In genomic region chr13:22040464-22041141, GRCm38 (mm10) we compare ENCODE assay signal across 8 mouse cellular contexts. TPM values are rescaled to one million over a fixed set of nuclear protein-coding genes. Genes with fewer than 3 reads are reported as not detected.
DNase-seq lines count a peak whose midpoint lies in the region; ATAC-seq lines count a peak whose summit lies in the region.

No protein-coding gene starts in this region.

- H3K4me2 ChIP-seq in lung, embryonic 16.5 days (ENCODE audit: low read depth, low read length): peak overlapping the region; percentile 86
- peak overlapping the region; percentile 65 for H3K4me2 ChIP-seq in hindbrain, embryonic 13.5 days
- H3K4me2 ChIP-seq in midbrain, embryonic 12.5 days (replicated peaks): peak overlapping the region; percentile 65

- WGBS in lung, embryonic 16.5 days: 0% methylated on average over 21 of the region's 24 CpGs
- WGBS in hindbrain, embryonic 13.5 days: under 1% methylated on average over 24 of the region's 24 CpGs
- WGBS in midbrain, embryonic 12.5 days: under 1% methylated on average over 24 of the region's 24 CpGs

- H3K9me3 ChIP-seq in lung, embryonic 16.5 days (ENCODE audit: control insufficient read depth, low read length): no peaks in the 10 kb centered on the region
- no peaks in the 10 kb centered on the region for H3K9me3 ChIP-seq in hindbrain, embryonic 13.5 days
- H3K9me3 ChIP-seq in midbrain, embryonic 12.5 days: no peaks in the 10 kb centered on the region

- H3K27ac ChIP-seq in lung, embryonic 16.5 days (ENCODE audit: low read length): peak overlapping the region; percentile 96
- H3K27ac ChIP-seq in hindbrain, embryonic 13.5 days: peak overlapping the region; percentile 85
- H3K27ac ChIP-seq in midbrain, embryonic 12.5 days (replicated peaks): peak overlapping the region; percentile 89

- peak; percentile 4; the same call in 1 of the 2 replicates for ATAC-seq in lung, embryonic 16.5 days (ENCODE audit: low read depth)
- ATAC-seq in common myeloid progenitor, adult 5-6 weeks (replicated peaks; ENCODE audit: low read depth, poor library complexity, severe bottlenecking): peak; percentile 11
- 0 out of 2 replicates have a peak, but pooled peaks have one; percentile 23 for ATAC-seq in hindbrain, embryonic 13.5 days (ENCODE audit: low FRiP score)
- ATAC-seq in midbrain, embryonic 12.5 days (ENCODE audit: low FRiP score, low read depth): peak; percentile 4; the same call in 1 of the 2 replicates

- no peaks in the 10 kb centered on the region for H3K27me3 ChIP-seq in lung, embryonic 16.5 days (ENCODE audit: control insufficient read depth, insufficient read depth, low read depth, low read length)
- H3K27me3 ChIP-seq in hindbrain, embryonic 13.5 days: no peaks in the 10 kb centered on the region
- no peaks in the 10 kb centered on the region for H3K27me3 ChIP-seq in midbrain, embryonic 12.5 days

- peak overlapping the region; percentile 56 for H3K4me3 ChIP-seq in lung, embryonic 16.5 days (ENCODE audit: low read length)
- peak overlapping the region; percentile 37 for H3K4me3 ChIP-seq in hindbrain, embryonic 13.5 days
- H3K4me3 ChIP-seq in midbrain, embryonic 12.5 days: peak overlapping the region; percentile 44

- H3K4me1 ChIP-seq in lung, embryonic 16.5 days (replicated peaks; ENCODE audit: control insufficient read depth, insufficient read depth, low read length): peaks cover 25% of the 10 kb centered on the region
- H3K4me1 ChIP-seq in hindbrain, embryonic 13.5 days (replicated peaks): peaks cover 29% of the 10 kb centered on the region
- H3K4me1 ChIP-seq in midbrain, embryonic 12.5 days: peaks cover 29% of the 10 kb centered on the region

- DNase-seq in lung, postnatal 25 days (ENCODE audit: low spot score): no peak
- DNase-seq in testis, postnatal 14 days (ENCODE audit: low spot score): no peak
- no peak for DNase-seq in kidney, adult 8-10 months
- no peak for DNase-seq in layer of hippocampus, postnatal 36 days

- H3K9ac ChIP-seq in lung, embryonic 16.5 days (ENCODE audit: low read length): peak overlapping the region; percentile 73
- H3K9ac ChIP-seq in hindbrain, embryonic 13.5 days: peak overlapping the region; percentile 60
- H3K9ac ChIP-seq in midbrain, embryonic 12.5 days (replicated peaks): peak overlapping the region; percentile 47

- H3K36me3 ChIP-seq in lung, embryonic 16.5 days (ENCODE audit: control insufficient read depth, insufficient read depth, low read length): no peaks in the 10 kb centered on the region
- H3K36me3 ChIP-seq in hindbrain, embryonic 13.5 days: no peaks in the 10 kb centered on the region
- H3K36me3 ChIP-seq in midbrain, embryonic 12.5 days: no peaks in the 10 kb centered on the region

RNA-seq across cellular contexts. Expression of gene Hist1h4i, which starts 0.6 kb away (rescaled TPM):
- polyA plus RNA-seq in lung, embryonic 16.5 days (2015; fragmentation: Nextera tagmentation; extraction: Ambion mirVana): 23.6 and 24.3 TPM in 2 replicates
- total RNA-seq in common myeloid progenitor, adult 5-6 weeks (2017): 106 and 144 TPM in 2 replicates
- 12.2 and 12.9 TPM in 2 replicates for polyA plus RNA-seq in hindbrain, embryonic 13.5 days (2015; fragmentation: Nextera tagmentation; extraction: Ambion mirVana)
- 34.4 and 38.6 TPM in 2 replicates for polyA plus RNA-seq in midbrain, embryonic 12.5 days (2016; fragmentation: Nextera tagmentation; extraction: Ambion mirVana)
- total RNA-seq in layer of hippocampus, postnatal 36 days (2021): 10 to 100 TPM; 72.6 to 72.8 TPM

RNA-seq across cellular contexts. Expression of gene Hist1h2ag, which starts 2.1 kb away (rescaled TPM):
- polyA plus RNA-seq in lung, embryonic 16.5 days (2015; fragmentation: Nextera tagmentation; extraction: Ambion mirVana): 36.8 and 53.7 TPM in 2 replicates
- total RNA-seq in common myeloid progenitor, adult 5-6 weeks (2017): 689 and 693 TPM in 2 replicates
- polyA plus RNA-seq in hindbrain, embryonic 13.5 days (2015; fragmentation: Nextera tagmentation; extraction: Ambion mirVana): 11.9 and 17.6 TPM in 2 replicates
- 62.2 and 69.7 TPM in 2 replicates for polyA plus RNA-seq in midbrain, embryonic 12.5 days (2016; fragmentation: Nextera tagmentation; extraction: Ambion mirVana)
- total RNA-seq in layer of hippocampus, postnatal 36 days (2021): 10 to 100 TPM; 13.7 to 21.6 TPM

RNA-seq across cellular contexts. Expression of gene Hist1h2bj, which starts 2.4 kb away (rescaled TPM):
- 12.9 and 16.4 TPM in 2 replicates for polyA plus RNA-seq in lung, embryonic 16.5 days (2015; fragmentation: Nextera tagmentation; extraction: Ambion mirVana)
- 591 and 710 TPM in 2 replicates for total RNA-seq in common myeloid progenitor, adult 5-6 weeks (2017)
- 1.8 and 5.0 TPM in 2 replicates for polyA plus RNA-seq in hindbrain, embryonic 13.5 days (2015; fragmentation: Nextera tagmentation; extraction: Ambion mirVana)
- polyA plus RNA-seq in midbrain, embryonic 12.5 days (2016; fragmentation: Nextera tagmentation; extraction: Ambion mirVana): 13.1 and 15.4 TPM in 2 replicates
- 10 to 100 TPM; 12.5 to 16.9 TPM for total RNA-seq in layer of hippocampus, postnatal 36 days (2021)

RNA-seq across cellular contexts. Expression of gene Hist1h2bk, which starts 4.9 kb away (rescaled TPM):
- 6.6 and 7.3 TPM in 2 replicates for polyA plus RNA-seq in lung, embryonic 16.5 days (2015; fragmentation: Nextera tagmentation; extraction: Ambion mirVana)
- 1,449 and 1,731 TPM in 2 replicates for total RNA-seq in common myeloid progenitor, adult 5-6 weeks (2017)
- 0.84 and 3.1 TPM in 2 replicates for polyA plus RNA-seq in hindbrain, embryonic 13.5 days (2015; fragmentation: Nextera tagmentation; extraction: Ambion mirVana)
- 7.2 and 8.1 TPM in 2 replicates for polyA plus RNA-seq in midbrain, embryonic 12.5 days (2016; fragmentation: Nextera tagmentation; extraction: Ambion mirVana)
- 10 to 100 TPM; 30.5 to 35.2 TPM for total RNA-seq in layer of hippocampus, postnatal 36 days (2021)

RNA-seq across cellular contexts. Expression of gene Hist1h2ah, which starts 5.2 kb away (rescaled TPM):
- 2.3 and 15.3 TPM in 2 replicates for polyA plus RNA-seq in lung, embryonic 16.5 days (2015; fragmentation: Nextera tagmentation; extraction: Ambion mirVana)
- total RNA-seq in common myeloid progenitor, adult 5-6 weeks (2017): 208 and 989 TPM in 2 replicates
- 1.9 TPM in 1 of 2 replicates, not detected in the other for polyA plus RNA-seq in hindbrain, embryonic 13.5 days (2015; fragmentation: Nextera tagmentation; extraction: Ambion mirVana)
- polyA plus RNA-seq in midbrain, embryonic 12.5 days (2016; fragmentation: Nextera tagmentation; extraction: Ambion mirVana): 10.1 and 11.3 TPM in 2 replicates
- total RNA-seq in layer of hippocampus, postnatal 36 days (2021): 10 to 100 TPM; 11.4 to 25.4 TPM
